Mouse (Mus musculus) c-Kit-positive CD71-negative TER-119-negative erythroid progenitor cells, embryonic 14.5 days (primary cell): ENCODE measurements at regions not wholly inside any gene's neighbourhood (a gene's known extent, or its start where the extent isn't known, plus 50 kb on each side); places are given as distances from the start of the nearest gene placed in this dataset.
"Not testable (repeated sequence)": the region's sequence is repeated elsewhere in the genome, so short reads cannot be mapped to it uniquely, and the experiment has no call there.

Experiments
- DNase-seq: peaks from one replicate; pipeline ENCODE4 v3.0.0-alpha.2; 2013; ENCODE audit warnings: low read depth

- no peak for DNase-seq
Observed at GRCm38 (mm10) chr17:4563641-4564040, 430.5 kb upstream of the Arid1b start.

GRCm38 (mm10) chr17:4576883-4577282 is 417.2 kb upstream of the Arid1b start:
- DNase-seq: no peak

GRCm38 (mm10) chr17:4581851-4582250 is 412.3 kb upstream of the Arid1b start:
- DNase-seq: no peak

- no peak for DNase-seq
Observed at GRCm38 (mm10) chr17:4610481-4610880, 383.7 kb upstream of the Arid1b start.

GRCm38 (mm10) chr17:4610993-4611392 is 383.1 kb upstream of the Arid1b start:
- no peak for DNase-seq

GRCm38 (mm10) chr17:4611711-4612110 is 382.4 kb upstream of the Arid1b start:
- DNase-seq: no peak

GRCm38 (mm10) chr17:4612136-4612535 is 382.0 kb upstream of the Arid1b start:
- DNase-seq: no peak

GRCm38 (mm10) chr17:4612741-4613140 is 381.4 kb upstream of the Arid1b start:
- DNase-seq: no peak

GRCm38 (mm10) chr17:4620361-4620760 is 373.8 kb upstream of the Arid1b start:
- DNase-seq: no peak

- not testable (repeated sequence) for DNase-seq
Observed at GRCm38 (mm10) chr17:4626126-4626525, 368.0 kb upstream of the Arid1b start.

- no peak for DNase-seq
Observed at GRCm38 (mm10) chr17:4627542-4627941, 366.6 kb upstream of the Arid1b start.

- DNase-seq: no peak
Observed at GRCm38 (mm10) chr17:4631122-4631521, 363.0 kb upstream of the Arid1b start.

GRCm38 (mm10) chr17:4632506-4632905 is 361.6 kb upstream of the Arid1b start:
- DNase-seq: no peak

- DNase-seq: no peak
Observed at GRCm38 (mm10) chr17:4633771-4634170, 360.4 kb upstream of the Arid1b start.

GRCm38 (mm10) chr17:4636796-4637353 is 357.3 kb upstream of the Arid1b start:
- no peak for DNase-seq

- DNase-seq: no peak
Observed at GRCm38 (mm10) chr17:4639531-4639930, 354.6 kb upstream of the Arid1b start.

GRCm38 (mm10) chr17:4640555-4640954 is 353.6 kb upstream of the Arid1b start:
- DNase-seq: no peak

GRCm38 (mm10) chr17:4641166-4641565 is 353.0 kb upstream of the Arid1b start:
- no peak for DNase-seq

GRCm38 (mm10) chr17:4642046-4642445 is 352.1 kb upstream of the Arid1b start:
- DNase-seq: no peak

GRCm38 (mm10) chr17:4643343-4643742 is 350.8 kb upstream of the Arid1b start:
- DNase-seq: no peak

GRCm38 (mm10) chr17:4648603-4649002 is 345.5 kb upstream of the Arid1b start:
- DNase-seq: no peak

- no peak for DNase-seq
Observed at GRCm38 (mm10) chr17:4654221-4654620, 339.9 kb upstream of the Arid1b start.

- DNase-seq: no peak
Observed at GRCm38 (mm10) chr17:4661996-4662395, 332.1 kb upstream of the Arid1b start.

GRCm38 (mm10) chr17:4668511-4668910 is 325.6 kb upstream of the Arid1b start:
- DNase-seq: no peak

- DNase-seq: no peak
Observed at GRCm38 (mm10) chr17:4673271-4673670, 320.9 kb upstream of the Arid1b start.
